Mouse (Mus musculus): ENCODE measurements around the gene Msantd3. TPM values are rescaled to one million over a fixed set of nuclear protein-coding genes. Genes with fewer than 3 reads are reported as not detected.

The Msantd3 gene
- polyA plus RNA-seq, 1 experiment from 2014 or later, result 23.3 TPM

DNA sequence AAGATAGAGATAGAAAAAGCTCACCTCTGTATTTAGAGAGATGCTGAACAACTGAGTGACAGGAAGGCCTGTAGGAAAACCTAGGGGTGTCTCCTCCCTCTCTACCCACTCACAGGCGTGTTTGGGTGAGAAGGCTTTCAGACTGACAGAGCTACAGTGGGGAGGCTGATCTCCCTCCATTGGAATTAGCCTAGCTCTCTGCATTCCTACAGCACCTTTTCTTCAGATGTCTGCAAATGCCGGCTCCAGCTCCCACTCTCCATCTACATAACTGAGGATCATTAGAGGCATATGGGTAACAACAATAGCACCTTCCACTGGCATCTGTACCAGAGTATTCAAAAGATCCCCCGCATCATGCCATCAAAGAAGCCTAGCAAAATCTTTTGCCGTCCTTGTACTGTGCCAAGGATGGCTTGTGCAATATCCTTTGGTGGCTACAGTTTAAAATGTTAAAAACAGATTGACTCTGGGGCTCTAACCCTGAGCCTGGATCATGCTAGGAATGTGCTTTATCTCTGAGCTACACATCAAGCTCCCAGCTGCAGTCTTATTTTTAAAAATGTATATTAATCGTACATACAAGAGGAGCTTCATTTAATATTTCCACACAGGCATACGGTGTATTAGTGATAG is 39.9 kb downstream of the Msantd3 start:
- H3K4me3 ChIP-seq (replicated peaks; ENCODE audit: low read length), result no peak overlapping the region
- no peak overlapping the region for H3K27ac ChIP-seq
- ATAC-seq (ENCODE audit: low FRiP score) (no peak), DNase-seq (ENCODE audit: low spot score) (no peak)
- WGBS, result 66% methylated on average over 6 of the region's 6 CpGs
- H3K9ac ChIP-seq, result no peak overlapping the region
- H3K27me3 ChIP-seq (ENCODE audit: control insufficient read depth, insufficient read depth, low read length), result no peaks in the 10 kb centered on the region
- H3K9me3 ChIP-seq (ENCODE audit: control insufficient read depth, low read length), result no peaks in the 10 kb centered on the region
- H3K4me1 ChIP-seq (replicated peaks; ENCODE audit: control insufficient read depth, insufficient read depth, low read length), result peaks cover 13% of the 10 kb centered on the region; the same call in 1 of the 2 replicates
- H3K4me2 ChIP-seq (replicated peaks), result no peak overlapping the region
- no peaks in the 10 kb centered on the region for H3K36me3 ChIP-seq (replicated peaks; ENCODE audit: control insufficient read depth, insufficient read depth)

DNA sequence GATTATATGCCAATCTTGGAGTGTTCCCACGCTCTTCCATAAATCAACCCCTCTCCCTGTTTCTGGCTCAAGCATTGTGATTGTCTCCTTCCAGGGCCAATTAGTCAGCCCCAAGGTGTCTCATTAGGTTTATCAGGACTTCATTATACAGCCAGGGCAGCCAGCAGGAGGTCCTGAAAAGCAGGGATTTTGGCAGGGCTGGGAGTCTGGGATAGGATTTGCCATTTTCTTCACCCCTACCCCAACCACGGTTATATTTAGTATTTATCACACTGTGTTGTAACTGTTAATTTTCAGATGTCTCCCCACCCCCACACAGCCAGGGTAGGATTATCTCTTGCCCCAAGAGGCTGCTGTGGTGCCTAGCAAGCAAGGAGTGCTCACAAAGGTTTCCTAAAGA is 41.5 kb downstream of the Msantd3 start:
- Histone ChIP-seq H3K4me1 (replicated peaks; ENCODE audit: control insufficient read depth, insufficient read depth, low read length) (peaks cover 13% of the 10 kb centered on the region; the same call in 1 of the 2 replicates), H3K4me2 (replicated peaks) (no peak overlapping the region), H3K27me3 (ENCODE audit: control insufficient read depth, insufficient read depth, low read length) (no peaks in the 10 kb centered on the region), H3K9me3 (ENCODE audit: control insufficient read depth, low read length) (no peaks in the 10 kb centered on the region), H3K27ac (no peak overlapping the region), H3K36me3 (replicated peaks; ENCODE audit: control insufficient read depth, insufficient read depth) (no peaks in the 10 kb centered on the region), H3K4me3 (replicated peaks; ENCODE audit: low read length) (no peak overlapping the region), H3K9ac (no peak overlapping the region)
- 22% methylated on average over 2 of the region's 2 CpGs for WGBS
- no peak for DNase-seq (ENCODE audit: low spot score)
- ATAC-seq (ENCODE audit: low FRiP score), result no peak

DNA sequence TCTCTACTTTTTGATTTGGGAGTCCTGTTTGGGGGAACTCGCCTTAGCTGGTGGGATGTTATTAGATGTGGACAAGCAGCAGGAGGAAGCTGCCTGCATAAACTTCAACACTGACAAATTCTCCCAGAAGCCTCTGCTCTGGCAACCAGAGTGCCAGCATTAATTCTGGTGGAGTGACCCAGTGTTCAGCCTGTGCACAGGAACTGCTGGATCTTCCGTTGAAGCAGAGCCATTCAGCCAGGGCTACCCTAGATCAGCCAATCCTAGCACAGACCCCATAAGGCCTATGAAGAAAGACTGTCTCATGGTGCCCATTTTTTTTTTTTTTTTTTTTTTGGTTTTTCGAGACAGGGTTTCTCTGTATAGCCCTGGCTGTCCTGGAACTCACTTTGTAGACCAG is 42.3 kb downstream of the Msantd3 start:
- WGBS, result 46% methylated on average over 2 of the region's 3 CpGs
- Histone ChIP-seq H3K9me3 (ENCODE audit: control insufficient read depth, low read length) (no peaks in the 10 kb centered on the region), H3K4me2 (replicated peaks) (no peak overlapping the region), H3K27me3 (ENCODE audit: control insufficient read depth, insufficient read depth, low read length) (no peaks in the 10 kb centered on the region), H3K27ac (no peak overlapping the region), H3K9ac (no peak overlapping the region), H3K36me3 (replicated peaks; ENCODE audit: control insufficient read depth, insufficient read depth) (no peaks in the 10 kb centered on the region), H3K4me3 (replicated peaks; ENCODE audit: low read length) (no peak overlapping the region), H3K4me1 (replicated peaks; ENCODE audit: control insufficient read depth, insufficient read depth, low read length) (peaks cover 14% of the 10 kb centered on the region)
- no peak for ATAC-seq (ENCODE audit: low FRiP score)
- no peak for DNase-seq (ENCODE audit: low spot score)

DNA sequence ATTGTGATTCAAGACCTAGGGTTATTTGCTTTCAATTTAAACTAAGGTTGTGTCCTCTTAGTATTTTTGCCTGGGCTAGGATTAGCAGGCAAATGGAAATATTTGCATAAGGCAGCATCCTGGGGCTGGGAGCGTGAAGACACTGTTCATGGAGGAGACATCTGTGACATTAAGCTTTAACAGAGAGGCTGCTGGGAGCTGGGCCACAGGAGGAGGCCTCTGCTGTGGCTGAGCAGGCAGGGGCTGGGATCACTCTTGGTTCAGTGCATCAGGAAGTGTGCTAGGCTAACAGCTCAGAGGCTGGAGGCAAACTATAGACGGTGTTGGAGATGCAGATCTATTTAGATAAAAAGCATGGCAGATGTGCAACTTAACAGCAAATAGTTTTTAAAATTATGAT is 43.2 kb downstream of the Msantd3 start:
- H3K9me3 ChIP-seq (ENCODE audit: control insufficient read depth, low read length), result 0 out of 2 replicates have a peak, but pooled peaks cover 2% of the 10 kb centered on the region
- DNase-seq (ENCODE audit: low spot score) (no peak), ATAC-seq (ENCODE audit: low FRiP score) (no peak)
- no peak overlapping the region for H3K4me2 ChIP-seq (replicated peaks)
- no peaks in the 10 kb centered on the region for H3K36me3 ChIP-seq (replicated peaks; ENCODE audit: control insufficient read depth, insufficient read depth)
- H3K4me3 ChIP-seq (replicated peaks; ENCODE audit: low read length), result no peak overlapping the region
- no peak overlapping the region for H3K9ac ChIP-seq
- no peaks in the 10 kb centered on the region for H3K27me3 ChIP-seq (ENCODE audit: control insufficient read depth, insufficient read depth, low read length)
- 40% methylated on average over 2 of the region's 2 CpGs for WGBS
- peaks cover 18% of the 10 kb centered on the region for H3K4me1 ChIP-seq (replicated peaks; ENCODE audit: control insufficient read depth, insufficient read depth, low read length)
- no peak overlapping the region for H3K27ac ChIP-seq

DNA sequence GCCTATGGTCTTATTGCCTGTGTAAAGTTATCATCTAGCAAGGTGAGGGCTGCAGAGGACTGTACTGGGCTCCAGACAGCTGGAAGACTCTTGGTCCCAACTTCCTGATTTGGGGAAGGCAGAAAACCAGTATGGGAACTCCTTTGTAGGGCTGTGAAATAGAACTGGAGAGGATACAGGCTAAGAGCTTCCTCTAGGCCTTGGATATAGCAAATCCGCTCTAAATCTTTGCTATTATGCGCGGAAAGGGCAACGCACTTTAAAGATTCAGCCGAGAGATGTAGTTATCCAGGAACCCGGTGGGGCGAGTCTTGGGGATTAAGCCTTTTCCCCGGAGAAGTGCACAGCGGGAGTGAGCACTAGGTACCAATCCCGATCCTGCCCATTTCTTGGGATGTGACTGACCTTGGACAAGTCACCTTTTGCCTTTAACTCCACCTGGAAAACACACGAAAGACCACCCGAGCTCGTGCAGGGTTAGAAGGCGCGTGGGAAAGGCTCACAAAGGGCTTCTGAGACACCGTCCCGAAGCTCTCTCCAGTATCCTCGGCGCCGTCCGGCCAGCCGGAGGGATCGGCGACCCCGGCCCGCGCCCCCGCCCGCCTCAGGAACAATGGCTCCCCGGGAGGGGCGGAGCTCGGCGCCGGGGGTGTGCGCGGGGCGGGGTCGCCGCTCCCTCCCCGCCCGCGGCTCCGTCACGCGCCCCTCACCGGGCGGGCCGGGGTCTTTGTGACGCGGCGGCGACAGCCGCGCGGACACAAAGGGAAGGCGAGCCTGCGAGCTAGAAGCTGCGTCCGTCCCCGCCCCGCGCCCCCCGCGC is 44.9 kb downstream of the Msantd3 start, which contains the start of gene Tmeff1:
TSS of gene Tmeff1 (plus strand) at position 754 of the 820 bp plus-strand sequence.
- Histone ChIP-seq H3K27ac (peak within 1 kb of the TSS; percentile 98), H3K4me2 (replicated peaks) (peak within 1 kb of the TSS; percentile 62), H3K36me3 (replicated peaks; ENCODE audit: control insufficient read depth, insufficient read depth) (no peaks in the 10 kb centered on the region), H3K4me1 (replicated peaks; ENCODE audit: control insufficient read depth, insufficient read depth, low read length) (peaks cover 26% of the 10 kb centered on the region), H3K9ac (peak within 1 kb of the TSS; percentile 98), H3K9me3 (ENCODE audit: control insufficient read depth, low read length) (0 out of 2 replicates have a peak, but pooled peaks cover 2% of the 10 kb centered on the region), H3K27me3 (ENCODE audit: control insufficient read depth, insufficient read depth, low read length) (no peaks in the 10 kb centered on the region), H3K4me3 (replicated peaks; ENCODE audit: low read length) (peak within 1 kb of the TSS; percentile 92)
- DNase-seq (ENCODE audit: low spot score) (peak; percentile 80), ATAC-seq (ENCODE audit: low FRiP score) (peak; percentile 89)
- WGBS, result under 1% methylated on average over 60 of the region's 64 CpGs

DNA sequence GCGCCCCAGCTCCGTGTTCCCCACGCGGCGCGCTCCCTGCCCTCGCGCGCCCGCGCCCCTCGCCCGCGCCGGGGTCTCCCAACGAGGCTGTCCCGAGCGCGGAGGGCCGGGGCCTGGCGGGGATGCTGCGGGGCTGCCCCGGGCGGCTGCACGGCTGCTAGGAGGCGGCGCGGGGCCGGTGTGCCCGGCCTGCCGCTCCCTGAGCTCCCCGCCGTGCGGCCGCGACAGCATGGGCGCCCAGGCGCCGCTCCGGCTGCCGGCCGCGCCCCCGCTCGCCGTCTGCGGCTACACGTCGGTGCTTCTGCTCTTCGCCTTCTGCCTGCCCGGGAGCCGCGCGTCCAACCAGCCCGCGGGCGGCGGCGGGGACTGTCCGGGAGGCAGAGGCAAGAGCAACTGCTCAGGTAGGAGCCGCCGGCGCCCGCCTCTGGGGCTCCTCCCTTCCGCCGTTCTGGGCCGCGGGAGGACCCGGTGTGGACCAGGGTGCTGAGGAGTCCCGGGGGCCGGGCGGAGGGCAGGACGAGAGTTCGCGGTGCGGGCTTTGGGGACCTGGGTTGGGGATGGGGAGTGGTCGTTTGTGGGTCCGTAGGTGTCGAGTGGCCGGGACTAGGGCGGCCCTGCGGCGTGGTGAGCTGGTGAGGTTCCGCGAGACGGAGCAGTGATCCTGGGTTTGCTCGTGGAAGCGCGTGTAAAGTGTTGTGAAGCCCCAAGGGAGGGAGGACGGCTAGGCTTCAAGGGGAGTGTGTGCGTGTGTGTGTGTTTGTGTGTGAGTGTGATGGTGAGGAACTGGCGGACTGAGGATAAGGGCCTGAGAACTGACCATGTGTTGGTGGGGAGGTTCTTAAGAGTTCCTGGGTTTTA is 45.7 kb downstream of the Msantd3 start:
- ATAC-seq (ENCODE audit: low FRiP score), result peak; percentile 48
- Histone ChIP-seq H3K4me2 (replicated peaks) (peak overlapping the region; percentile 62), H3K27ac (peak overlapping the region; percentile 98), H3K36me3 (replicated peaks; ENCODE audit: control insufficient read depth, insufficient read depth) (no peaks in the 10 kb centered on the region), H3K27me3 (ENCODE audit: control insufficient read depth, insufficient read depth, low read length) (no peaks in the 10 kb centered on the region), H3K4me1 (replicated peaks; ENCODE audit: control insufficient read depth, insufficient read depth, low read length) (peaks cover 26% of the 10 kb centered on the region), H3K9me3 (ENCODE audit: control insufficient read depth, low read length) (0 out of 2 replicates have a peak, but pooled peaks cover 2% of the 10 kb centered on the region), H3K4me3 (replicated peaks; ENCODE audit: low read length) (peak overlapping the region; percentile 92), H3K9ac (peak overlapping the region; percentile 98)
- peak; percentile 52 for DNase-seq (ENCODE audit: low spot score)
- under 1% methylated on average over 52 of the region's 92 CpGs for WGBS

DNA sequence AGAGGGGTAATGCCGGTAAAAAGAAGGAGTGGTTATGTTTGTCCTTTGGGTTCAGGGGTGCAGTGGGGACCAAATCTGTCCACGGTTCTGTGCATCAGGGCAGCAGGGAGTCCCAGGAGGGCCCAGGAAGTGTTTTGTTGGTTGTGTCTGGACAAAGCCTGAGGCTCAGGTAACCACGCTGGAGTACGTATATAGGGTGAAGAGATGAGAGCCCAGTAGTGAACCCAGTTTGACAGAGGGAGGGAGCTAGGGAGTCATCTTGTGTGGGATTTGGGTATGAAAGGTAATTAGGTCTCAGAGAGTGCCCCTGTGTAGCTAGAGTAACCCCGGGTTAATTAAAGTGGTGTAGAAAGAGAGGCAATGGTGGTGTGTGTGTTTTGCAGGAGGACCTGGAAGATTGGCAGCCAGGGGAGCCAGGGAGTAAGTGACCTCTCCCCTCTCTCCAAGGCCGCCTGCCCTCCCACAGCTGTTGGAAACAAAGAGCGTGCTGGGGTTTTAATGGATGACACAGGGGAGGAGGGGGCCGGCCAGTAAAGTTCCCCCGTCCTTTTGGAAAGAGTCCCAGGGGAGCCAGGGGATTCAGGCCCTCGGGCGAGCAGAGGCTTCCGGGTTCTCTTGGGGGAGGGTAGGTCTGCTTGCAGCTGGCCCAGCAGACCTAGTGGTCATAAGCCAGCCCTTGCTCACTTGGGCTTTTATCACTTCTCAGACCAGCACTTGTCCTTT is 46.5 kb downstream of the Msantd3 start:
- Histone ChIP-seq H3K27me3 (ENCODE audit: control insufficient read depth, insufficient read depth, low read length) (no peaks in the 10 kb centered on the region), H3K4me2 (replicated peaks) (peak overlapping the region; percentile 62), H3K9ac (peak overlapping the region; percentile 98), H3K9me3 (ENCODE audit: control insufficient read depth, low read length) (0 out of 2 replicates have a peak, but pooled peaks cover 2% of the 10 kb centered on the region), H3K27ac (peak overlapping the region; percentile 98), H3K4me1 (replicated peaks; ENCODE audit: control insufficient read depth, insufficient read depth, low read length) (peaks cover 24% of the 10 kb centered on the region), H3K4me3 (replicated peaks; ENCODE audit: low read length) (peak overlapping the region; percentile 92), H3K36me3 (replicated peaks; ENCODE audit: control insufficient read depth, insufficient read depth) (no peaks in the 10 kb centered on the region)
- under 1% methylated on average over 12 of the region's 12 CpGs for WGBS
- DNase-seq (ENCODE audit: low spot score), result peak; percentile 42
- ATAC-seq (ENCODE audit: low FRiP score), result peak; percentile 44; the same call in 1 of the 2 replicates

DNA sequence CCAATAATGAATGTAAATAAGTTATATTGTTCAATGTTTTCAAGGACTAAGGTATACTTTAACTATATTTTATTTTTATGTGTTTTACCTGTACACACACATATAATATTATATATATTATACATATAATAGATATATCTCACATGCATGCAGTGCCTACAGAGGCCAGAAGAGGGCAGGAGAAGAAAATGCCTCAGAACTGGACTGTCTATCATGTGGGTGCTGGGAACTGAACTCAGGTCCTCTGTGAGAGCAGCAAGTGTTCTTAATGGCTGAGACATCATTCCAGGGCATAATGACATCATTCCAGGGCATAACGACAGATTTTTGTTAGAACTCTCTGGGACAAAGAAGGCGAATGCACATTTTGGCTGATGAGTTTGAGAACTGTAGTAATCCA is 47.8 kb downstream of the Msantd3 start:
- H3K4me3 ChIP-seq (replicated peaks; ENCODE audit: low read length), result peak overlapping the region; percentile 92; the same call in 1 of the 2 replicates

More for the DNA sequence above, 47.8 kb downstream of the Msantd3 start:
- 95% methylated on average over 2 of the region's 2 CpGs for WGBS
- Histone ChIP-seq H3K4me1 (replicated peaks; ENCODE audit: control insufficient read depth, insufficient read depth, low read length) (peaks cover 22% of the 10 kb centered on the region; the same call in 1 of the 2 replicates), H3K9ac (no peak overlapping the region), H3K9me3 (ENCODE audit: control insufficient read depth, low read length) (0 out of 2 replicates have a peak, but pooled peaks cover 2% of the 10 kb centered on the region), H3K27me3 (ENCODE audit: control insufficient read depth, insufficient read depth, low read length) (no peaks in the 10 kb centered on the region), H3K27ac (no peak overlapping the region), H3K4me2 (replicated peaks) (peak overlapping the region; percentile 62; the same call in 1 of the 2 replicates), H3K36me3 (replicated peaks; ENCODE audit: control insufficient read depth, insufficient read depth) (no peaks in the 10 kb centered on the region)
- ATAC-seq (ENCODE audit: low FRiP score), result no peak
- no peak for DNase-seq (ENCODE audit: low spot score)
